Mouse (Mus musculus) heart, embryonic 13.5 days (tissue): ENCODE measurements at regions not wholly inside any gene's neighbourhood (a gene's known extent, or its start where the extent isn't known, plus 50 kb on each side); places are given as distances from the start of the nearest gene placed in this dataset.
A peak's percentile ranks its signal among the peaks of the same experiment; 100 is the strongest.

ENCODE experiments used
- ATAC-seq: fragments of 200-750 bp; cut with Nextera tagmentation; 2 replicates; pipeline ENCODE4 v1.8.0; 2017; ENCODE audit warnings: moderate TSS enrichment; ENCODE audit not compliant: insufficient number of reproducible peaks, low FRiP score, low TSS enrichment; ENCODE audit errors: extremely low read depth
- H3K27ac ChIP-seq: fragments of 300-500 bp; sonication (generic); replicated peaks from 2 replicates; pipeline ENCODE4 v1.5.1; 2015; ENCODE audit warnings: moderate library complexity, mild to moderate bottlenecking, inconsistent platforms
- H3K27me3 ChIP-seq: fragments of 300-500 bp; sonication (generic); replicated peaks from 2 replicates; pipeline ENCODE4 v1.6.1; 2015; ENCODE audit warnings: mild to moderate bottlenecking, inconsistent platforms
- H3K36me3 ChIP-seq: fragments of 300-500 bp; sonication (generic); 2 replicates; pipeline ENCODE4 v1.6.1; 2015; ENCODE audit warnings: mild to moderate bottlenecking, inconsistent platforms
- H3K4me1 ChIP-seq: fragments of 300-500 bp; sonication (generic); 2 replicates; pipeline ENCODE4 v1.6.1; 2015; ENCODE audit warnings: inconsistent platforms
- H3K4me2 ChIP-seq: fragments of 300-500 bp; sonication (generic); 2 replicates; pipeline ENCODE4 v1.6.1; 2015; ENCODE audit warnings: inconsistent platforms, mild to moderate bottlenecking, moderate library complexity
- H3K4me3 ChIP-seq: fragments of 300-500 bp; sonication (generic); 2 replicates; pipeline ENCODE4 v1.5.1; 2015; ENCODE audit warnings: moderate library complexity, mild to moderate bottlenecking, inconsistent platforms
- H3K9ac ChIP-seq: fragments of 300-500 bp; sonication (generic); 2 replicates; pipeline ENCODE4 v1.6.1; 2015; ENCODE audit warnings: inconsistent platforms, mild to moderate bottlenecking, moderate library complexity
- H3K9me3 ChIP-seq: fragments of 300-500 bp; sonication (generic); 2 replicates; pipeline ENCODE4 v1.6.1; 2016; ENCODE audit warnings: inconsistent platforms
- WGBS: fragments of 180-500 bp; shearing (Covaris S2); methylation state at CpG from one replicate; pipeline ENCODE4 v1.1.7; 2015; ENCODE audit warnings: mixed read lengths; 5-methylcytosine and 5-hydroxymethylcytosine counted together

GRCm38 (mm10) chr4:64335814-64336213 is 289.0 kb upstream of the Tnc start:
- Histone ChIP-seq H3K4me2 (no peak overlapping the region), H3K27me3 (no peaks in the 10 kb centered on the region), H3K9me3 (no peaks in the 10 kb centered on the region), H3K4me3 (no peak overlapping the region), H3K27ac (no peak overlapping the region), H3K9ac (no peak overlapping the region), H3K36me3 (no peaks in the 10 kb centered on the region), H3K4me1 (no peaks in the 10 kb centered on the region)
- WGBS = 54% methylated on average over 2 of the region's 2 CpGs
- ATAC-seq = no peak

GRCm38 (mm10) chr4:64330213-64330612 is 283.4 kb upstream of the Tnc start:
- 54% methylated on average over 3 of the region's 3 CpGs for WGBS
- Histone ChIP-seq H3K36me3 (no peaks in the 10 kb centered on the region), H3K27ac (no peak overlapping the region), H3K4me1 (no peaks in the 10 kb centered on the region), H3K4me2 (no peak overlapping the region), H3K9ac (no peak overlapping the region), H3K4me3 (no peak overlapping the region), H3K27me3 (no peaks in the 10 kb centered on the region), H3K9me3 (no peaks in the 10 kb centered on the region)
- no peak for ATAC-seq

DNA sequence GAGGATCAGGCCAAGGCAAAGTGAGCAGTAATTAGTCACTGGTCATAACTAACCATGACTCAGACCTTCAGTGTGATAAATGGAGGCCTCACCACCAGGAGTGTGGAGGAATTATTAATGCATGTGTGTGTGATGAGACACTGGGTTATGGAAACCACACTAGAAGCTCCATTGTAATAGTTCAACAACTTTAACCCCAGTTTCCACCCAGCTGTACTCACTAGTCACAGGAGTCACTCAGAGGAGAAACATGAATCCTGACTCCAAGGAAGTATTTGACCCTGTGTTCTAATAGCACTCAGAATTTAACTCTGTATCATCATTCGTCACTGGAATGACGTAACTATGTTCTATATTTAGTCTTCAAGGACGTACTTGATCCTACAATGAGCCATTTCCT is 277.6 kb upstream of the Tnc start:
- no peak for ATAC-seq
- Histone ChIP-seq H3K9me3 (no peaks in the 10 kb centered on the region), H3K4me2 (no peak overlapping the region), H3K27ac (no peak overlapping the region), H3K4me3 (no peak overlapping the region), H3K4me1 (no peaks in the 10 kb centered on the region), H3K36me3 (no peaks in the 10 kb centered on the region), H3K9ac (no peak overlapping the region), H3K27me3 (no peaks in the 10 kb centered on the region)
- WGBS = 22% methylated on average over 3 of the region's 3 CpGs

DNA sequence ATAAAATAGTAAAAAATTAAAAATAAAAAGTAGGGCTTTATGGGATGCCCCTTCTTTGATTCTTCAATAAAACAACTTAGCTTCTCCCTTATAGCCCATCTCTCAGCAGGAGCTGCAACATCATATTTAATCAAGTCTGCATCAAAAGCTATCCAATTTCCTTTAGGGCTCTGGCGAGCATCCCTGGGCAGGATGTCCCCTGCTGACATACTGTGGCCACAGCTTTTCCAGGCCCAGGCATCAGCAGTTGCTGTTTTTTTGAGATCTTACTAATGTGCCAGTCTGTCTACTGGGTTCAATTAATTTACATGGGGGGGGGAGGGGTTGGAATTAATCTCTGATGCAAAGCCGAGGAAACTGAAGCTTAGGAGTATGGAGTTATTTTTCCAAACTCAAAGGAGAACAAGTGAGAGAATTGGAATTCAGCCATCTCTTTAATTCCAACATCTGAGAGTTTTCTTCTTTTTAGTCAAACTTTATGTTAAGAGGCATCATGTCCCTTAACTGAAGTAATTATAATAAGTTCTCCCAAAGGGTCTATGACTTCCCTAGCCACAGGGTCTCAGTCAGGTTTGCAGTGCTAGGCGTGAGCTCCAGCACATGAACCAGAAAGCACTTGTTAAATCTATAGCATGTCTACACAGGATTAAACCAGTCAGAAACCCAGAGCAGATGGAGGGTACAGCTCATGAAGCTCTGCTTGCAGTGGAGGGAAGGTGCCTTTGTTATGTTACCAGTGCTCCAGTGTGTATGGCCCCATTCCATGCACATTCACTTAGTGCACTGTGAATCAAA is 269.9 kb upstream of the Tnc start:
- 50% methylated on average over 3 of the region's 3 CpGs for WGBS
- no peaks in the 10 kb centered on the region for H3K36me3 ChIP-seq
- no peak overlapping the region for H3K4me3 ChIP-seq
- no peak overlapping the region for H3K4me2 ChIP-seq
- H3K27ac ChIP-seq = no peak overlapping the region
- no peak for ATAC-seq
- no peaks in the 10 kb centered on the region for H3K9me3 ChIP-seq
- no peak overlapping the region for H3K9ac ChIP-seq
- no peaks in the 10 kb centered on the region for H3K27me3 ChIP-seq
- no peaks in the 10 kb centered on the region for H3K4me1 ChIP-seq

GRCm38 (mm10) chr4:64296941-64297340 is 250.1 kb upstream of the Tnc start:
- H3K4me1 ChIP-seq = no peaks in the 10 kb centered on the region
- 71% methylated on average over 2 of the region's 2 CpGs for WGBS
- H3K36me3 ChIP-seq = no peaks in the 10 kb centered on the region

DNA sequence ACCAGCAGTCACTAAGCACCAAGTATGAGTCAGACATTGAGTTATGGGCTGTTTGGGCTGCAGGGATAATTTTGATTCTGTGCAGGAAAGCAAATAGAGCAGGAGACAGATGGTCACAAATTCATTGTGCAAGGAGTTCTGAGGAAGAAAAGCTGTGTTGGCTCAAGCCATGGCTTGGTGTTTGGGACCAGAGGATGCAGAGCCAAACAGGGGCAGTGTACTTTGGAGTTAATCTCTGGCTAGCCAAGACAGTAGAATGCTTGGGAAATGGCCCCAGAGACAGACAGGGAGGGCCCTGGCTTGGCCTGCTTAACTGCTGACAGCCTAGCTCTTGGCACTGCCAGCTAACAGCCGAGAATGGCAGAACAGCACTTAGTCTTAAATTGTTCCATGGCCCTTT is 235.7 kb upstream of the Tnc start:
- Histone ChIP-seq H3K4me3 (no peak overlapping the region), H3K4me2 (no peak overlapping the region), H3K27me3 (no peaks in the 10 kb centered on the region), H3K4me1 (no peaks in the 10 kb centered on the region), H3K9ac (no peak overlapping the region), H3K27ac (no peak overlapping the region), H3K36me3 (no peaks in the 10 kb centered on the region), H3K9me3 (no peaks in the 10 kb centered on the region)
- 48% methylated on average over 1 of the region's 1 CpGs for WGBS
- no peak for ATAC-seq

More at GRCm38 (mm10) chr4:64296941-64297340, 250.1 kb upstream of the Tnc start:
- Histone ChIP-seq H3K4me3 (no peak overlapping the region), H3K9ac (no peak overlapping the region), H3K27me3 (no peaks in the 10 kb centered on the region), H3K9me3 (no peaks in the 10 kb centered on the region), H3K4me2 (no peak overlapping the region), H3K27ac (no peak overlapping the region)
- no peak for ATAC-seq

DNA sequence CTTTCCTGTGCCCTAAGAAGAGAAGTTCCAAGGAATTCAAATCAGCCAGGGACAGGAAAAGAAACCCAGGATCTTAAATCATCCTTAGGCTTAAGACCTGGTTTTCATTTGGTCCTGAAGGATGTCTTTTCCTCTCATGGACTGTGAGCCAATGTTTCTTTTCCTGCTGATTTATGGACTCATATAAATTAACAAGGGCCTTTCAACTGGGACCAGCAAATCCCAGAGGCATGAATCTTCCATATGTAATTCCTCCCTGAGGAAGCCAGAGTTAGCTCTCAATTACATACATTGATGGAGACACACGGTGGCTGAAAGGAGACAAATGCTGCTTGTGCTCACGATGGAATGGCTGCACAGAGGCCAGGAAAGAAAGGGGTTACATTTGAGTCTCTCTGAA is 230.2 kb upstream of the Tnc start:
- no peak for ATAC-seq
- no peak overlapping the region for H3K27ac ChIP-seq
- 56% methylated on average over 2 of the region's 2 CpGs for WGBS
- no peaks in the 10 kb centered on the region for H3K36me3 ChIP-seq
- H3K4me1 ChIP-seq = no peaks in the 10 kb centered on the region
- H3K9me3 ChIP-seq = no peaks in the 10 kb centered on the region
- no peak overlapping the region for H3K9ac ChIP-seq
- H3K4me3 ChIP-seq = no peak overlapping the region
- no peaks in the 10 kb centered on the region for H3K27me3 ChIP-seq
- no peak overlapping the region for H3K4me2 ChIP-seq

GRCm38 (mm10) chr4:64274291-64274960 is 227.6 kb upstream of the Tnc start:
- H3K9me3 ChIP-seq = no peaks in the 10 kb centered on the region
- no peak overlapping the region for H3K27ac ChIP-seq
- no peak overlapping the region for H3K9ac ChIP-seq
- H3K4me3 ChIP-seq = no peak overlapping the region
- ATAC-seq = no peak
- H3K36me3 ChIP-seq = no peaks in the 10 kb centered on the region
- H3K27me3 ChIP-seq = no peaks in the 10 kb centered on the region
- H3K4me1 ChIP-seq = peaks cover 8% of the 10 kb centered on the region; the same call in 1 of the 2 replicates
- H3K4me2 ChIP-seq = no peak overlapping the region
- whole genome bisulfite sequencing = 72% methylated on average over 3 of the region's 3 CpGs

DNA sequence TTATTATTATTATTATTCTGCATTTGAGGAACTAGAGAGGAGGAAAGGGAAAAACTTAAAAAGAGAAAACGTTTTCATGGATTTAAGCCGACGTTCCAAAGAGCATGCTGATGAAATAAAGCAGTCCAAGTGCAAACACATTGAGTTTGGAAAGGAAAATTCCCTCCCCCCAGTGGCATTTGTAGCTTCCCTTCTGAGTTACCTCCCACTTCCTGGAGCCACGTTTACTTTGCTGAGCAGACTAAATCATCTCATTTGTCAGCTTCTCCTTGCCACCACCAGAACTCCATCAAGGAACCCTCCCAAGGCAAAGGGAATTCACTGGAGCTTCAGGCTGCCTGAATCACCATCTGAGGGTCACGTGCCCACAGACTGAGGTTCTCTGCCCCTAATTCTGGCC is 223.0 kb upstream of the Tnc start:
- Histone ChIP-seq H3K9me3 (no peaks in the 10 kb centered on the region), H3K4me3 (no peak overlapping the region), H3K9ac (no peak overlapping the region), H3K4me1 (peaks cover 12% of the 10 kb centered on the region; the same call in 1 of the 2 replicates), H3K27ac (0 out of 2 replicates have a peak overlapping the region, but pooled peaks have one; percentile 54), H3K27me3 (no peaks in the 10 kb centered on the region), H3K4me2 (no peak overlapping the region), H3K36me3 (no peaks in the 10 kb centered on the region)
- WGBS = 40% methylated on average over 5 of the region's 5 CpGs
- no peak for ATAC-seq

DNA sequence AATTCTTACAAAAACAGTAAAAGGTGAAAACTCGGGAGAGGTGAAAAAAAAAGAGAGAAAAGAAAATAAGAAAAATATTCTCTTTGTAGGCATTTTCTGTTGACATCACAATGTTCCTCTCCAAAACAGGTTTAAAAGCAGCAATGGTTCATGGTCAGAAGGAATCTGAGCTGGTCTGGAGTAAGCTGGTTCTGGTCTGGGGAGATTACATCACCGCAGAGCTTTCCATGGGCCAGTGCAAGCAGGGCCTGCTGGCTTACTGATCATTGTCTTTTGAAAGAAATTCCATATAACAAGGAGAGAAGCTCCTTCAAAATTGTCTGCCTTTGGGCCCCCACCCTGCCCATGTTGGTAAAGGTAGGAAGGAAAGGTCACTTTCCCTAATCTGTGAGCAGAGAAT is 222.3 kb upstream of the Tnc start:
- Histone ChIP-seq H3K4me3 (no peak overlapping the region), H3K9ac (no peak overlapping the region), H3K9me3 (no peaks in the 10 kb centered on the region), H3K4me2 (no peak overlapping the region), H3K4me1 (peaks cover 12% of the 10 kb centered on the region; the same call in 1 of the 2 replicates), H3K27me3 (no peaks in the 10 kb centered on the region), H3K36me3 (no peaks in the 10 kb centered on the region), H3K27ac (peak overlapping the region; percentile 54; the same call in 1 of the 2 replicates)
- ATAC-seq = no peak
- 64% methylated on average over 2 of the region's 2 CpGs for WGBS

GRCm38 (mm10) chr4:64260473-64260872 is 213.7 kb upstream of the Tnc start:
- no peak overlapping the region for H3K4me3 ChIP-seq
- no peak for ATAC-seq
- H3K27me3 ChIP-seq = no peaks in the 10 kb centered on the region
- H3K9me3 ChIP-seq = no peaks in the 10 kb centered on the region
- no peaks in the 10 kb centered on the region for H3K36me3 ChIP-seq
- H3K4me1 ChIP-seq = no peaks in the 10 kb centered on the region
- H3K27ac ChIP-seq = no peak overlapping the region
- no peak overlapping the region for H3K4me2 ChIP-seq
- H3K9ac ChIP-seq = no peak overlapping the region

GRCm38 (mm10) chr4:64260188-64260444 is 213.3 kb upstream of the Tnc start:
- no peaks in the 10 kb centered on the region for H3K9me3 ChIP-seq
- ATAC-seq = no peak
- no peak overlapping the region for H3K4me3 ChIP-seq
- H3K4me1 ChIP-seq = no peaks in the 10 kb centered on the region
- H3K36me3 ChIP-seq = no peaks in the 10 kb centered on the region
- H3K27ac ChIP-seq = no peak overlapping the region
- no peak overlapping the region for H3K4me2 ChIP-seq
- no peak overlapping the region for H3K9ac ChIP-seq
- H3K27me3 ChIP-seq = no peaks in the 10 kb centered on the region
